Mouse (Mus musculus) kidney, adult 11 months (tissue): ENCODE data around the gene Papola.

Source experiments
- DNase-seq: peaks from one replicate; pipeline ENCODE4 v3.0.0; 2022

Papola gene

DNA sequence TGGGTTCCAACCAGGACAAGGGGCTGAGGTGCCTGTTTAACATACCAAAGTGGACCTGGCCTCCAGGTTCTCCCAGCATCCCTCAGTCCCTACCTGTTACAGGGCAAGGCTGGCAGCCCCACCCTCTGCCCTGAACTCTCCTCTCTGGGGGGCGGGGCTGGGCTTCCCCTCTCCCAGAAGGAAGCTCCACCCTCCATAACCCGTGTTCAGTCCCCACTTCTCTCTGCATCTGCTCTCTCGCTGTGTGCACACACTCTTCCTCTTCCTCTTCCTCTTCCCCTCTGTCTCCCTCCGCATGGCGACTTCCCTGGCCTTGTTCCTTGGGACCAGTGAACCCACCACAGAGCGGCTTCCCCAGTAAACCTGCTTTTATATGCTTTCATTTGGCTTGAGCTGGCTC is 84.7 kb downstream of the Papola start:
- DNase-seq: no peak

DNA sequence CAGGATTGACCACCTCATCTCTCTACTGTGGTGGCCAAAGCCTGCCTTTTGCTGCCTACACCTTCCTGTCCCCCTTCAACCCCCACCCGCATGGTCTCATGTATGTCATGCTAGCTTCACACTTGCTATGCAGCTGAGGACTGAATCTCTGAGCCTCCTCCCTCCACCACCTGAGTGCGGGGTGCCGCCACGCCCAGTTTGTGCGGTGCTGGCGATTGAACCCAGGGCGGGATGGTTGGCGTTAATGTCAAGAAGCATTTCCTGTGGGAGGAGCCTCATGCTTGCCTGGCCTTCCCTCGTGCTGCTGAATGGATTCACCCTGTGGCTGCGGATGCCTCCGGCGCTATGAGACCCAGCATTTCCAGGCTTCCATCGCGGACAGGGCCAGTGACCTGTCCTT is 85.2 kb downstream of the Papola start:
- DNase-seq: no peak

DNA sequence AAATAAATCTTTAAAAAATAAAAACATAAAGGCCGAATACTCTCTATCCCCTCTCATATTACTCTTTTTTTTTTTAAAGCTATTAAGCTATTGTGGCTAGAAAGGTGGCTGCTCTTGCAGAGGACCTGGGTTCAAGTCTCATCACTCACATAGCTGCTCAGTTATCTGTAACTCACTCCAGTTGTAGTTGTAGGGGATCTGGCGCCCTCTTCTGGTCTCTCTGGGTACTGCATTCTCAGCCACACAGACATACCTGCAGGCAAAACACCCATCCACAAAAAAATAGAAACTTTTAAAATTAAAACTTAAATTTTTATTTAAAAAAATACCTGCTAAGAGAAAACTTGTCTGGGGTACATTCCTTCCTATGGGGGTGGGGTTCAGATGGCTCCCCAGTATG is 88.8 kb downstream of the Papola start:
- DNase-seq: no peak

DNA sequence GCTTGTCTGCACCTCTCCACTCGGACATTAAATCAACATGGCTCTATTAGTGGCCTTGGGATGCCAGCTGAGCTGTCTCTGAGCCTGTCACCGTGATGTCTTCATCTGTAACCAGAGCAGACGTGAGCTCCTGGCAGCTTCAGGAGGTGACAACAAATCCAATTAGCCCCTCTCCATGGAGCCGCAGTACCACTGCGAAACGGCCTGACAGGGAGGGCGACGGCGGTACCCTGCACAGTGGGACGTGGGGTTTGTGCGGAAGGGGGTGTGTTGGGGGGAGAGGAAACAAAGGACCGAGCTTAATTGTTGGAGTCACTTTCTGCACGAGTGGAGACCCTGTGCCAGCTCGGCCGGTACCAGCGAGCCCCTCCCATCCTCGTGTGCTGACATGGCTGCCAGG is 90.6 kb downstream of the Papola start:
- no peak for DNase-seq

DNA sequence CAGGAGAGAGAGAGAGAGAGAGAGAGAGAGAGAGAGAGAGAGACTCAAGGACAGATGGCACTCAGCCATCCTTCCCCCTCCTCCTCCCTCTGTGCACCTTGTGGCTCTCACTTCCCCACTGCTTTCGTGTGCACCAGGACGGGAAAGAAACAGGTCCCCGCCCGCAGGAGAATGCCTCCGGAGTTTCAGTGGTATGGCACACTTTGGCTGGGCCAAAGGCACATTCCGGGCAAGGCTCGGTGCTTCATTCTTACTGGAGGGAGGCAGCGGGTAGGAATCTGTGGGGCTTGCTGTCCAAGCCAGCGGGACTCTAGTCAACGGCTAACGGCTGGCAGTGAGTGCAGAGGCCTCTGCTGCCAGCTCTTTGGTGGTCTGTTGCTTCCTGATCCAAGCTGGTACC is 92.0 kb downstream of the Papola start:
- peak; percentile 27 for DNase-seq

DNA sequence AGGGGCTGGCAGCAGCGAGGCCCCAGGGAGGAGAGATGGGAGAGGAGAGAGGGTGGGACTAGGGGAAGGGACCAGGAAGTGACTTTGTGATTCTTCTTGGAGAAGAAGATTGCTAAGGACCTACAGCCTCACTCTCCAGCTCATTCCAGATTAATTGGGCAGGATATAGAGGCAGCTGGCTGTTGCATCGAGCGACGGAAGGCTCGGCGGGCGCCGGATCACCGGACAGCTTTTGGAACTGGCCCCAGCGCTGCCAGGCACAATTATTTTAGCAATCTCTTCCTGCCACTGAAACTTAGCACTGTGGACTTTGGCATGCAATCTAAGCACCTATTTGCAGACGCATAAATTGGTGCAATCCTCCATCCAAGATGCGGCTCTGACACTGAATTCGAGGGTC is 92.4 kb downstream of the Papola start:
- DNase-seq: peak; percentile 19

DNA sequence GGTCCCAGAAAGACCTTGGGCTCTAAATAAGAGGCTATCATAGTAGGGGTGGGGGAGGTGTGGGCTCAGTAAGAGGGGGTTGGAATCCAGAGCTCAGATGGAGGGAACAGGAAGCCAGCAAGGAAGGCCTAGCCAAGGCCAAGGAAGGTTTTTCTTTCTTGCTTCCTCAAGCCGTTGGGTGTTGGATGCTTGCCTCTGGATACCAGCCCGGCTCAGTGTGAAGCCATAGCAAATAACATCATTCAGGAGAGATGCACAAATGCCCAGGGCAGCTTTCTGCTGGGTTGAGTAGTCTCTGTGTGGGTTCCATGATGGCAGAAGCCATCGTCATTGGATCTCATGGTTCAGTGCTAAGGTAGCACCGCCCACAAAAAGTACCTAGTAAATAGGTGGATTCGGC is 94.3 kb downstream of the Papola start:
- DNase-seq: no peak

DNA sequence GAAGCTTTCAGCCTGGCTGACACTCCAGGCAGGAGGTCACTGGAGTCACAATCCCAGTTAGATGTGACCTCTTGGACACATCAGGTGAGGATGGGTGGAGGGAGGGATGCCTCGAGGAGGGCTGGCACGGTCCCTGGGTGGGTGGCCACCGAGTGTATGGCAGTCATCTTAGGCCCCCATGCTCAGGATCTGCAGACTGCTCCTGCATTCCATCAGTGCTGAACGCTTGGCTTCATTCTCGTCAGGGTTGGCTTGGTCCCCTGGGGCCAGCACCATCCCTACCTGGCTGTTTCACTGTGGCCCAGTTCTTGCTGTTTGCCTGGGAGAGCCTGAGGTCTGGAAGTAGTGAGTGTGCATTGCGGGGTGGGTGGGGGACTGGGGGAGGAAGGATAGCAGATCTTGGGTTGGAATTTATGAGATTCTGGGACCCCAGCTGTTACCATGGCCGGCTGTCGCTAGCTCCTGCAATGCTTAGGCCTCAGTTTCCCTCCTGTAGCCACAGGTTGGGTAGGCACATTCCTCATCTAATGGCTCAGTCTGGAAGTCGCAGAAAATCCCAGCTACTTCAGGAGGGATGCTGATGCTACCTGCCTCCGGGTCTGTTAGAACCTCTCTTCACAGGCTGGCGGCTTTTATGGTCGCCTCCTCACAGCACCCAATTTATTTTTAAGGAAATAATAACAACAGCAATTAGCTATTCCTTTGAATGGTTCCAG is 99.5 kb downstream of the Papola start:
- peak; percentile 33 for DNase-seq

DNA sequence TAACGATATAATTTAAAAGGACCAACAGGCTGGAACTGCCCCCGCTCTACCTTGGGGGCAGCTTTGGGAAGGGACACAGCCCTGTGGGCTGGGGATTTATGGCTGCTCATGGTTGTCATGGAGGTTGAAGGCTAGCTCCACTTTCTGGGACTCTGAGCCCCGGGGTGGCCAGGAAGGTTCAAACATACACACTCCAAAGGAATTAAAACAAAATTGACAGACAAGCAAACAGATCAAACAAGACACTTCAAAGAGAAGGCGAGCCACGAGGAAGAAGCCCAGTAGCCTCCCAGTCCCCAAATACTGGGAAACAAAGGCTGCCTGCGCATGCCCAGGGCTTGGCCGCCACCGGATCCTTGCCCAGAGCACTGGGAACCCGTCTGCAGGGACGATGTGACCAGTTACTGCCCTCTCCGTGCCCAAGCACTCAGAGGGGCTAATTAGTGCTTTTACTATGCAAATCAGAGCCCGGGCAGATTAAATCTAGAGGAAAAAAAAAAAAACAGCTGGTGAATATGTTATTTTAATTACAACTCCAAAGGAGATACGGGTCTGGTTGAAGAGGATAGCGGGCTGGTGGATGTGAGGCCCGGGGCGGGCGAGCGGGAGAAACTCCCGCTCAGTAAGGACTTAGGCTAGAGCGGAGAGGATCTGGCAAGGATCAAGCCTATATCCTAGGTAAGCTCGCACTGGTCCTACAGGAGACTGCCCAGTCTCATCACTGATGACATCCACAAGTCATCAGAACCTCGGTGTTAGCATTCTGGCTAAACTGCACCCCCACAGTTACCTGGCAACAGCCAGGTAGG is 100.2 kb downstream of the Papola start:
- DNase-seq: peak; percentile 40
